Mouse (Mus musculus): Measurements from ENCODE around the gene Xpnpep3. TPM values are rescaled to one million over a fixed set of nuclear protein-coding genes. Genes with fewer than 3 reads are reported as not detected.

Gene Xpnpep3
- total RNA-seq, 2 experiments from 2014 or later, result 11.5 to 14.6 TPM

GRCm38 (mm10) chr15:81398189-81398588, 1.7 kb upstream of the Xpnpep3 start:
- no peak for DNase-seq (ENCODE audit: low spot score in 2 of 2)

- DNase-seq (ENCODE audit: low spot score in 2 of 2), result no peak
These were observed 671 bp upstream of the Xpnpep3 start for GRCm38 (mm10) chr15:81399297-81399637.

GRCm38 (mm10) chr15:81405008-81405407, 5.1 kb downstream of the Xpnpep3 start:
- no peak for DNase-seq (ENCODE audit: low spot score in 2 of 2)

- no peak for DNase-seq (ENCODE audit: low spot score in 2 of 2)
These were observed 8.3 kb downstream of the Xpnpep3 start, which contains the start of gene Dnajb7 for GRCm38 (mm10) chr15:81408199-81408598. TSS of gene Dnajb7 (minus strand) at chr15:81408299.

- DNase-seq (ENCODE audit: low spot score in 2 of 2), result peak in 1 of 2 experiments; percentile 53
These were observed 16.9 kb downstream of the Xpnpep3 start for GRCm38 (mm10) chr15:81416763-81417310.

- DNase-seq (ENCODE audit: low spot score in 2 of 2), result no peak
These were observed 18.1 kb downstream of the Xpnpep3 start for GRCm38 (mm10) chr15:81418065-81418464.

GRCm38 (mm10) chr15:81421454-81421853, 21.5 kb downstream of the Xpnpep3 start:
- no peak for DNase-seq (ENCODE audit: low spot score in 2 of 2)

GRCm38 (mm10) chr15:81422156-81422681, 22.3 kb downstream of the Xpnpep3 start:
- no peak for DNase-seq (ENCODE audit: low spot score in 2 of 2)

- DNase-seq (ENCODE audit: low spot score in 2 of 2), result no peak
These were observed 25.4 kb downstream of the Xpnpep3 start for GRCm38 (mm10) chr15:81425311-81425710.

- DNase-seq (ENCODE audit: low spot score in 2 of 2), result no peak
These were observed 28.0 kb downstream of the Xpnpep3 start for GRCm38 (mm10) chr15:81427947-81428346.

GRCm38 (mm10) chr15:81431195-81431594, 31.3 kb downstream of the Xpnpep3 start:
- no peak for DNase-seq (ENCODE audit: low spot score in 2 of 2)

- no peak for DNase-seq (ENCODE audit: low spot score in 2 of 2)
These were observed 38.4 kb downstream of the Xpnpep3 start for GRCm38 (mm10) chr15:81438345-81438744.

GRCm38 (mm10) chr15:81439236-81439635, 39.3 kb downstream of the Xpnpep3 start:
- no peak for DNase-seq (ENCODE audit: low spot score in 2 of 2)

GRCm38 (mm10) chr15:81448463-81448862, 48.5 kb downstream of the Xpnpep3 start:
- DNase-seq (ENCODE audit: low spot score in 2 of 2), result peak; percentile 21 to 58

- no peak for DNase-seq (ENCODE audit: low spot score in 2 of 2)
These were observed 61.6 kb downstream of the Xpnpep3 start for GRCm38 (mm10) chr15:81461523-81461922.

GRCm38 (mm10) chr15:81465016-81465660, 65.2 kb downstream of the Xpnpep3 start:
- DNase-seq (ENCODE audit: low spot score in 2 of 2), result no peak

GRCm38 (mm10) chr15:81465901-81466737, 66.2 kb downstream of the Xpnpep3 start, which contains the start of gene Rbx1:
TSS of gene Rbx1 (plus strand) at chr15:81466296.
- DNase-seq (ENCODE audit: low spot score in 2 of 2), result peak; percentile 98 to 99

GRCm38 (mm10) chr15:81466738-81467113, 66.8 kb downstream of the Xpnpep3 start:
- DNase-seq (ENCODE audit: low spot score in 2 of 2), result no peak

GRCm38 (mm10) chr15:81470735-81471134, 70.8 kb downstream of the Xpnpep3 start:
- DNase-seq (ENCODE audit: low spot score in 2 of 2), result no peak

- DNase-seq (ENCODE audit: low spot score in 2 of 2), result no peak
These were observed 72.3 kb downstream of the Xpnpep3 start for GRCm38 (mm10) chr15:81472256-81472655.

GRCm38 (mm10) chr15:81475654-81476053, 75.7 kb downstream of the Xpnpep3 start:
- DNase-seq (ENCODE audit: low spot score in 2 of 2), result peak in 1 of 2 experiments; percentile 24

- DNase-seq (ENCODE audit: low spot score in 2 of 2), result no peak
These were observed 76.7 kb downstream of the Xpnpep3 start for GRCm38 (mm10) chr15:81476597-81476996.
